Mouse (Mus musculus) brain, adult 2 months (tissue): ENCODE results near the gene Ripor3.
A peak's percentile ranks its signal among the peaks of the same experiment; 100 is the strongest.

ENCODE experiments used
- DNase-seq: peaks from one replicate; pipeline ENCODE4 v3.0.0; 2011; ENCODE audit warnings: low read depth, low spot score

The Ripor3 gene

DNA sequence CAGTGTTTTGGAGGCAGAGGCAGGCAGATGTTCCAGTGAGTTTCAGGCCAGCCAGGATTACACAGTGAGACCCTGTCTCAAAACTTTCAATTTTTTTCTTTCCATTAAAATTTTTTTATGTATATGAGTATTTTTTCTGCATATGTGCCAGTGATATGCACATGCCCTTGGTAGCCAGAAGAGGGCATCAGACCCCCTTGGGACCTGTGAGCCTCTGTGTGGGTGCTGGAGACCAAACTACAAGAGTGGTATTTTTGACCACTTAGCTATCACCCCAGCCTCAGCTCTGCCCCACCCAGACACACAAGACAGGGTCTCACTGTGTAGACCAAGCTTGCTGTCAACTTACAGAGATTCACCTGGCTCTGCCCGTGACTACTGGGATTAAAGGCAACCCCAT, 52.9 kb downstream of the Ripor3 start:
- no peak for DNase-seq

GRCm38 (mm10) chr2:167954928-167955327, 55.5 kb downstream of the Ripor3 start:
- DNase-seq: no peak

DNA sequence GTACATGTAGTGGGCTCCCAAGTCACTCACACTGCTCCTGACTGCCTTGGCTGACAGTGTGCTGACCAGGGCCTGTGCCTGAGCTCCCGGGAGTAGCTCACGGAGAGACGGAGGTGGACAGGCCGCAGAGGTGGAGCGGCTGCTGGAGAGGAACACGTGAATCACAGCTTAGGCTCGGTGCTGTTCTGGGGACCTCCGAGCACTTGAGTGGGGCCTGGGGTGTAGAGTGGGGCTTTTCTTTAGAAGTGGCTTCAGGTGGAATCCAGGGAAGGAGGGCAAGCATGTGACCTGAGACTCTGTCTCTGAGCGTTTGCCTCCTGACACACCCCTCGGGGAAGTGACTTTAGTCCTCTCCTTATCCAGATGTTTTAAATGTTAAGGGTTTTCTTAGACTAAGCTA, 56.6 kb downstream of the Ripor3 start:
- no peak for DNase-seq

DNA sequence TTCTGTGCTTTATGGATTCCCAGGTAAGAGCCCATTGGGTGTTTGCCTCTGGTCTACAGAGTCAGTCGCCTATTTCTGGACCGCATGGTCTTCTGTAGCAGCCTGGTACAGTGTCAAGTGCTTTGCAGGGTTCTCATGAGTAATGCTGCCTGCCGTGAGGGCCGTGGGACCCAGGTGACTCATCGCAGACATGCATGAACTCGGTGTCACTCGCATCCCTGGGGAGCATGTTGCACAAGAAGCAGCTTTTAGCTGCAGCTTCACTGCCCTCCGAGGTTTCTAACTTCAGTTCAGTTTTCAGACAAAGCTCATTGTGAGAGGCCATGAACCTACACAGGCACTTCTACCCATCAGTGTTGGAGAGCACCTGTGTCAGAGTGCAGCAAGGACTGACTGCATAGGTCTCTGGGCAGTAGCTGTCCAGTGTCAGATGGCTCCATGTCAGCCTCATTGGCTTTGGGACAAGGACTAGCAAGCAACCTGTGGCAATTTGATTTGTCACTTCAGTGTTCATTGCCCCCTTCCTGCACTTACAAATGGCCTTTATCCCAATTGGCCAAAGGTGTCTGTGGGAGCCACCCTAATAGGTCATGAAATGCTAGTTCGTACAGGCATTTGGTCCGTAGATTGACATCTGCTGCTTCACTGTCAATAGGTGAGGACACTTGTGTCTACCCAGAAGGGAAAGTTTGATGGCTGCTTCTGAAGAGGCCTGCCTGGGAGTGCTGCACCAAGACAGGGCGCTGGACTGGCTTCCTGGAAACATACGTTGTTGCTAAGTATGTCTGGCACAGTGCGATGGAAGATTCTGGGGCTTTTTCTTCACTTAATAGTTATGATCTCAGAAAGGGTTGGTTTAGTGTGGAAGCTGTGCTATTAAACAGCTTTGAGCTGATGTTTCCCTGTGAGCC, 58.9 kb downstream of the Ripor3 start:
- DNase-seq: peak; percentile 77

DNA sequence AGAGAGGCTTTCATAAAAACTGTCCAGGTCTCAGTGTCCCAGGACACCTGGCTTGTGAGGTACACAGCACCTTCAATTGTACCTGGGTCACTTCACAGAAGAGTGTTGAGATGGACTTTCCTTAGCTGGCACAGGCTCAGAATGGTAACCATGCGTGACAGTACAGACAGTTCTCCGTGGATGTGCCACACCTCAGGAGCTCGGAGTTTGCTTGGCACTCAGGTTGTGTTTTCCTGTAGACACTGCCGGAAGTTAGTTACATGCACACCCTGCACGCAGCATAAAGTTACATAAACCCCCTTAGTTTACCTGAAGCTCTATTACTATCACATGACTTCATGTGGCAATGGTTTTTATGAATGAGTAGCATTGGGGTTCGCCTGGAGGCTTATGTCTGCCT, 59.7 kb downstream of the Ripor3 start:
- DNase-seq: no peak

DNA sequence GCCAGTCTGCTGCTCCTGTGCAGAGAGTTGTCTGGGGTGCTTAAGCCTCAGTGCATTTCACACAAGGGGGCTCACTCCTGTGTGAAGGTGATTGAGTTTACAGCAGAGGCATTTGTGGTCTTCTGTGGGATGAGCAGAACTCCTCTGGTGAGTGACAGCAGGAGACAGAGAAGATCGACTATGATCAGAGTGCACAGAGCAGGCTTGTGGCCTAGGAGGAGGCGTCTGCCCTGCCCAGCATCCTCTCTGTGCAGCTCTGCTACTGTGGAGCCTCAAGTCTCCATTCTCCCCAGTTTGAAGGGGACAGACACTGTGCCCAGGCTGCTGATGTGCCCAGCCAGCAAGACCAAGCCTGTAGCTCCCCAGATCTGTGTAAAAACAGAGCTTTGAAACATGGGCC, 60.6 kb downstream of the Ripor3 start:
- DNase-seq: no peak

DNA sequence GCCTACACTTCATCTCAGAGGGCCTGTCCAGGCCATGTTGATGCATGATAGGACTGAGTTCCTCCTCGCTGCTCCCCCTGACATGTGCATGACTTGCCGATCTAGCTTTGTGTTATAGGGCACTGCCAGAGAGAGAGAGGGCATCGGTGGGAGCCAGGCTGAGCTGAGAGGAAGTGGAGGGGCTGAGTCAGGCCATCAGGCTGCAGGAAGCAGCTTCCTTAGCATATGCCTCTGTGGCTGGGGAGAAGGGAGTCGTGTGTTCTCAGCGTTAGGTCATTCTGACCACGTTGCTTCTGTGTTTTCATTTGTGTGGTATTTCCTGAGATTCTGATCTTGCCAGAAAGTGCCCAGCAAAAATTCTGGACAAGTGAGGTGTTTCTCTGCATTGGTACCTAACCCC, 61.2 kb downstream of the Ripor3 start:
- peak; percentile 58 for DNase-seq

DNA sequence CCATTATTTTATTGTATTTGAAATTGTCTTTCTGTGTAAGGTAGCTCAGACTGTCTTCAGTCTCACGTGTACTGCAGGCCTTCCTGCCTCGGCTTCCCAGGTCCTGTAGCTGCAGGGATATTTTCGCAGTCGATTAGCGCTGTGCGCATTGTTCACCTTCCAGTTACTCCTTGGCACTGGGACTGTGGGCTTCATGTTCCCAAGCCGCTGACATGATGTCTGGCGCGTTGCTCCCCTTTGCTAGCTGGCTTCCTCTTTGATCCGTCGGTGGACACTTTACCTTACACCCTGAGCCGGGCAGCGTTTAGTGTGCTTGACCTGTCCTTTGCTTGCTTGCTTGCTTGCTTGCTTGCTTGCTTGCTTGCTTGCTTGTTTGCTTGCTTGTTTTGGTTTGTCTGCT, 61.9 kb downstream of the Ripor3 start:
- DNase-seq: no peak

- DNase-seq: no peak
Measured at GRCm38 (mm10) chr2:167948047-167948446, 62.4 kb downstream of the Ripor3 start.

GRCm38 (mm10) chr2:167947251-167947650, 63.2 kb downstream of the Ripor3 start:
- no peak for DNase-seq

- peak; percentile 20 for DNase-seq
Measured at GRCm38 (mm10) chr2:167945451-167945850, 65.0 kb downstream of the Ripor3 start.

DNA sequence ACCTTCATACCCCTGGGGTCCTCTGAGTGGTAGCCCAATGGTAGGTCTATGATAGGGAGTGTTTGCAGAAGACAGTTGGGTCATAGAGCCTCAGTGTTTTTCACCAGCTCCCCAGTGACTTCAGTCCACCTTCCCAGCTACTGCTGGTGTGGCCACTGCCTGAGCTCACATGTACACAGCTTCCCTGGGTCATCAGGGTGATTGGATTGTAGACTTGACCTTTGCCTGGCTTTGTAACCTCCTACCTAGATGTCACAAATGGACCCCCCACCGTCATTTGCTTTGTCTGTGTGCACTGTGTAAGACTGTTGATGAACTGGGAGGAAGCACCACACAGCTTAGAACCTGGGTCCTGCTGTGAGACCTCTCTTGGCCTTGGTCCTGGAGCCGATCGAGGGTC, 66.2 kb downstream of the Ripor3 start:
- DNase-seq: no peak

GRCm38 (mm10) chr2:167942926-167943633, 67.3 kb downstream of the Ripor3 start:
- peak; percentile 57 for DNase-seq

DNA sequence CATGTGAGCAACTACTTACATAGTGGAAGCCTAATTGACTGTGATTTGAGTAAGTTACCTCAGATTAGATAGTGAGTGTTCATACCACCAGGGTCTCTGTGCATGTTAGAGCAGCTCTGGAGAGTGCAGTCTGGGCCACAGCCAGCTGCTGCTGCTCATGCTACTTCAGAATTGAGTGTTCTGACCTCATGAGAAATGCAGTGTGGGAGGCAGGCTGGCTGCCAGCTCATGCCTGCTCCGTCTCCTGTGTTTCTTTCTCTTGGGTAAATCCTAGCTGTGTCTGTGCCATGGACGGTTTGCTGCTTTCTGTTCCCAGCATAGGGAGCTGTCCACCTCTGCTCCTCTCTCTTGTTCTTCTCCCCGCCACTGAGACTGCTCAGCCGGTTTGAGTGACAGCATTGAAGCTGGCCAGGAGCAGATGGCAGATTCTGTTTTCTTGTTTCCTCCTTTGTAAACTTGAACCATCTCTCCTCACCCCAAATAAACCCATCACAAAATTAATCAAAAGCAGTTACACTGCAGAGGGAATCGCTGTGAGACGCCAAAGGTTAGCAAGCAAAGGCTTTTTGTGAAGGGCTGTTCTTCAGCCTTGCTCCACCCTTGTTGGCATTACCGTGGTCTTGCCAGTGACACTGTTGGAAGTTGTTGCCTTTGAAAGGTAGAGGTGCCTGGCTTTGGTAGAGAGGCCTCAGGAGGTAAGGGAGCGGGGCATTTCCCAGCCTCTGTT, 68.1 kb downstream of the Ripor3 start:
- peak; percentile 90 for DNase-seq

DNA sequence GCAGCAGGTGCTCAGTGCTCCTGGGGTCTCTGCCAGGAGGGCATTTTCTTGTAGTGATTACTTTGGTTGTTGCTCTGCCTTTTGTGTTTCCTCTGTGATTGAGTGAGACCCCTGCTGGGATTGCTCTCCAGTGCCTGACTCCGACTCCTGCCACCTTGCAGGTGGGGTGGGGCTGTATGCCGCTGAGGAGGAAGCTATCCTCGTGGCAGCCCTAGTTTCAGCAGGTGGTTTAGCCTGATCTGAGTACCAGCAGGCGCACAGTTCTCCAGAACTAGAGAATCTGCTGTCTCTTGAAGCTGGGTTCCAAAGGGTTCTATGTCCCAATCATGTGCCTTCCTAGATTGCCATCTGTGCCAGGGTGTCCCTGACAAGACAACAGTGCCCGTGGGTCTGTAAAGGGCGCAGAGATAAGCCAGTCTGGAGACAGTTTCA, 68.7 kb downstream of the Ripor3 start:
- DNase-seq: peak; percentile 58

DNA sequence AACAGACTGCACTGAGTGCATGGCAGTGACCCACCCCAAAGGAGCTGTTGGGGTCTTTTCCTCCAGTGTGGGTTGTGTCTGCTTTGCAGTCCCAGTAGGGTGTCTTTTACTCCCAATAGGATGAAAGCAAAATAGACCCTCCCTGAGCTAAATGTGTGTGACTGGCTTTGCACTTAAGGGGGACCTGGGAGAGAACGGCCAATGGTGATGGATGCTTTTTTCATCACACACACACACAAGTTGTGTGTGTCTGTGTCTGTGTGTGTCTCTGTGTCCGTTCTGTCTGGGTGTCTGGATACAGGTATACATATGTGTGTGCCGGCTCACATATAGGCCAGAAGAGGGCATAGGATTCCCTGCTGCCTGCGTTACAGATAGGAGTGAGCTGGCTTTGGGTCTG, 69.1 kb downstream of the Ripor3 start:
- DNase-seq: no peak

DNA sequence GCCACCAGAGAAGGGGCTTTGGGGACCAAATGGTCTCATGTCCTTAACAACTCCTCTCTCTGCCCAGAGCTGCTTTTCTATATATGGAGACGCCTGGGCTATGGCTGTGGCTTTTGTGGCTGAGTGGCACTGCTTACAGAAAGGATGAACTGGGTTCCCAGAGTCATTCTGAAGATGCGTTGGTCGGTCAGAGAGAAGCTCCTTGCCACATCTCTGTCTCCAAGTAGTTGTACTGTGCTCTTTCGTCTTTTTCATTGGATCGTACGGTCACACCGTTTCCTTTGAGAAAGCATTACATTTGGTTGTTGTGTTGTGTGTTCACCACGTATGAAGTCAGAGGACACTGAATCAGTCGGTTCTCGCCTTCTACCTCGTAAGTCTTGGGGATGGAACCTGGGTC, 69.8 kb downstream of the Ripor3 start:
- no peak for DNase-seq

DNA sequence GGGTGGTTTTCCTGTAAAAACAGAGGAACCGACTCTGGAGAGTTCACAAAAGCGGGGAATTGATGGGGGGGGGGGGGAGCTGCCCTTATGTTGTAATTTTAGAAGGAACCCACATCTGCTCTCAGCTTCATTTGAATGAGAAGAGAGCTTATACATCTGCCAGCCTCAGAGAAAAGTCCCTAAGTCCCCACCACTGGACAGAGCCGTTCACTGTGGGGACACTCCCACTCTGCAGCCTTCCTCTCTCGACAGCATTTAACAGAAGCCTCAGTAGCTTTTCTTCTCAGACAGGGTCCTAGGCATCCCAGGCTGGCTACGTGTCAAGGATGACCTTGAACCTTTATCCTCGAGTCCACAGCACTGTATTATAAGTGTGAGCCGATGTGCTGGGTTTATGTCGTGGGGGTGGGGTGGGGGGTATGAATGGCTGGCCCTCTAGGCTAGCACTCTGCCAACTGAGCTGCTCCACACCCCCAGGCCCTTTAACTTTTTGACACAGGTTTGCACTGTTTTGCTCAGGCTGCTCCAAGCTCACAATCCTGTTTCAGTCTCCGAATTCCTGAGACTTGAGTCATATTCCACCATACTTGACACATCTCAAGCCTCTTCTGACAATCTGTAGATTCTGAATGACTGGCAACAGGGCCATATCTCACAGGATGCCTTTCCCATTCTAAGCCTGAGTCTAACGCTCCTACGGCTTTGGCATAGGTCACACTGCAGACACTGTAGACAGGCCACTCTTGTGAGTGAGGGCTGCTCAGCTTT, 70.6 kb downstream of the Ripor3 start:
- no peak for DNase-seq

DNA sequence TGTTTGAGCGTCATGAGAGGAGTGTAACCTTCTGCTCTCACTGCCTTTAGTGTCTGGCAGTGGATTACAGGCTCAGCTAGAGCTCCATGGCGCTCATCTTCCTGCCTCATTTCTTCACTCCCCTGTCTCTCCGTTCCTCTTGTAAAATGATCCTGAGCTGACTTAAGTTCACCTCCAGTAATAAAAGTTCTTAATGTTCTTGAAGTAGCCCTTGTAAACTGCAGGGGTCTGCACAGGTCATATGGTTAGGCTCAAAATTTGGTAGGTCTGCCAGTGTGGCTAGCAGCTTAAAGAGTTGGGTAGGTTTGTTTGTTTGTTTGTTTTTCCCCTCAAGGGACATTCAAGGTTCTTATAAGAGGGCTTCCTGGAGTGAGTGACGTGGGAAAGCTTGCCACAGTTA, 71.2 kb downstream of the Ripor3 start:
- DNase-seq: no peak

DNA sequence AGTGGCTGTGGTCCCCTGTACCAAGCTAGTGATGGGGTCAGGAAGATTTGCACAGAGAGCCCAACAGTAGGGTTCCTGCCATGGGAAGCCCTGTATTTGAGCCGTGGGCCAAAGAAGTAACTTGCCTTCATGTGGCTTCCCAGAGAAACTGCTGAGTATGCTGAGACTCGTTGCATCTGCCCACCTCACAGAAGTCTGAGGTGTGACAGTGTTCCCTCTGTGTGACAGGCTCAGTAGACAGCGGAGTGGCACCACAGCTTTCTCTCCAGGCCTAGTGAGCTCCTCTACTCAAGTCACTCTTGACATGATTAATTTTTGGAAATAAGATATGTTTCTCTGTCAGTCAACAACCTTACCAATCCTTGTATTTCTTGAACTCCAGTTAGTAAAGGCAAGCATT, 71.6 kb downstream of the Ripor3 start:
- DNase-seq: peak; percentile 49

DNA sequence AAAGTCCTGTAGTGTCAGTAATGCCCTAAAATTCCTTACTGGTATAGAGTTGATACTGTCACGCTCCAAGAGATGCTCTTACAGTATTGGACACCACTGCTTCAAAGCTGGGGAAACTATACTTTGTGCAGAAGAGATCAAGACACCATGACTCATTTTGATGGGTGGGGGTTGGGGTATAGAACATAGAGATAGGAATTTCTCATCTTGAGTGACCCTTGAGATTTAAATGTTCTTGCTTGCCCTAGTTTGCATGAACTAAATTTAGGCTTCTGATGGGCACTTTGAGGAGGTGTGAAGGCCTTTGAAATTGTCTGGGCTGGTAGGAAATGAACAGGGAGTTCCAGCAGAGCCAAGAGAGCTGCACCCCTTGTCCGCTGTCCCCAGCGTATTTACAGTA, 74.5 kb downstream of the Ripor3 start:
- DNase-seq: peak; percentile 28

- peak; percentile 78 for DNase-seq
Measured at GRCm38 (mm10) chr2:167933397-167933796, 77.0 kb downstream of the Ripor3 start.
